Mouse (Mus musculus): ENCODE results near the gene Foxk1.
A peak's percentile ranks its signal among the peaks of the same experiment; 100 is the strongest.

Foxk1 gene

DNA sequence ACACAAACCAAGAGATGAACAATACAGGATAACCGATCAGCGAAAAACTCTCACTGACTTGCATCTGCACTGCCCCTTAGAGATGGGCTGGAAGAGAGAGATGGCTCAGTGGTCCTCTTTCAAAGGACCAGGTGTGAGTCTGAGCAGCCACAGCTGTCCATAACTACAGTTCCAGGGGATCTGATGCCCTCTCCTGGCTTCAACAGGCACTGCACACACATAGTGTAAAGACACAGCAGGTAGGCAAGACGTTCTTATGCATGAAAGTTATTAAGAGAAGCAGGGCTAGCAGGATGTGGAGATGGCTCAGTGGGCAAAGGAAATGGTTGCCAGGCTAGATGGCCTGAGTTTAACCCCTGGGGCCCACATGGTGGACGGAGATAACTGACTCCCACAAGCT, 13.6 kb upstream of the Foxk1 start:
- no peak for DNase-seq (ENCODE audit: low spot score)

- no peak for DNase-seq (ENCODE audit: low spot score)
Measured at GRCm38 (mm10) chr5:142391691-142392090, 9.6 kb upstream of the Foxk1 start.

- no peak for DNase-seq (ENCODE audit: low spot score)
Measured at GRCm38 (mm10) chr5:142394602-142395252, 6.6 kb upstream of the Foxk1 start.

DNA sequence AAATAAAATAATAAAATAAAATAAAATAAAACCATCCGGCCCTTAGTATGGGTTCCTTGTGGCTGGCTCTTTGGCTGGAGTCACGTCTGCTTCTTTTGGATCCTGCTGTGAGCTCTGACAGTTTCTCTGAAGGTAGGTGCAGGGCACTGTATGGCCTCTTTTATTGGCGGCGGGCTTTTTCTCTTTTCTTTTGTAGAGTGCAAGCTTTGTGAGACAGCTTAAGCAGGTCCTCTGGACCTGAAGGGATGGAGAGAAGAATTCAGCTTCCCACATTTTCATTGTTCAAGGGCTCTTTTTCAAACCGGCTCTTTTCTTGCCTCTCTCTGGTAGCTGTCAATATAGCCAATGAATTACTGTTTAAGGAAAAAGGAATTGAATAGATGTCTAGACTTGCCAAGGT, 5.4 kb upstream of the Foxk1 start:
- DNase-seq (ENCODE audit: low spot score), result no peak

- DNase-seq (ENCODE audit: low spot score), result no peak
Measured at GRCm38 (mm10) chr5:142400181-142400883, 965 bp upstream of the Foxk1 start.

GRCm38 (mm10) chr5:142401641-142402625, 636 bp downstream of the Foxk1 start:
- peak; percentile 64 for DNase-seq (ENCODE audit: low spot score)

DNA sequence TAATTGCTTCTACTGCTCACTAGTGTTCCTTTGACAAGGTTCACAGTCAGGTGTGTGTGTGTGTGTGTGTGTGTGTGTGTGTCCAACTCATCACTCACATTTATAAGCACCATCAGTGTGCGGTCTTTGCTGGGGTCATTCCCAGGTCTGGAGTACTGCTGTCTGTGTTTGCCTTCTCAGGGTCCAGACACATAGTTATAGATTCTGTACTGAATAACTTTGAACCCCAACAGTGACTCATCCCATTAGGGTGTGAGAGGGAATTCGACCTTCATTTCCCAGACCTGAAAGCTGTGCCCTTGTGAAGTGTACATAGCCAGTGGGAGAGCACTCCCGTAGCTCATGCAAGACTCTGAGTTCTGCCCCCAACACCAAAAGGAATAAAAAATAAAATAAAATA, 2.4 kb downstream of the Foxk1 start:
- DNase-seq (ENCODE audit: low spot score), result no peak

DNA sequence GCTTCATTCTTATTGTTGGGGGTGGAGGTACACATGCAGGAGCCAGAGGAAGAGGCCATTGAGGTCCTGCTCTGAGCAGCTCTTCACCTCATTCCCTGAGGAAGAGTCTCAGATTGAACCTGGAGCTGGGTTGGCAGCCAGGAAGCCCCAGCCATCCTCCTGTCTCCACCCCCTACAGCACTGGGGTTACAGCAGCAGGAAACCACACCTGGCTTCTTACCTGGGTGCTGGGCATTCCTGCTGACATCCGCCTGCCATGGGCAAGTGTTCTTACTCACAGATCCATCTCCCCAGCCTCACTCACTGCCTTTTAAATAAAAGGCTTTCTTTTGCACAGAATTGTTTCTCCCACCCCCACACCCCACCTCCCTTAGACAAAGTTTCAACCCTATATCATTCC, 3.0 kb downstream of the Foxk1 start:
- no peak for DNase-seq (ENCODE audit: low spot score)

- DNase-seq (ENCODE audit: low spot score), result no peak
Measured at GRCm38 (mm10) chr5:142405426-142405825, 4.1 kb downstream of the Foxk1 start.

- DNase-seq (ENCODE audit: low spot score), result no peak
Measured at GRCm38 (mm10) chr5:142406401-142406800, 5.1 kb downstream of the Foxk1 start.

DNA sequence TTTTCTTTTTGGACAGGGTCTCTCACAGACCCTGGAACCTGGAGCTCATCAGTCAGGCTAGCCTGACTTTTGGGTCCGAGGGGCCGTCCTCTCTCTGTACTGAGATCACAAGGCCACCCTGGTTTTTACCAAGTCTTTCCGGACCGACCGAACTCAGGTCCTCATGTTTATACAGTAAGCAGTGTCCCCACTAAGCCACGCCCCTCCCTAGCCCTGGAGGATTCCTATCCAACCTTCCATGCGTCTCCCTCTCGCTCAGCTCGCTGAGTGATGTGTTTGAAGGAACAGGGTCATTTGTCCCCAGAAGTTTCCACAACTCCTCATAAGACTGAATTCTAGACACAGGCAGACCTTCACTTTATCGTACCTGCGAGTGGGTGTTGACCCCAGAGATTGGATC, 5.6 kb downstream of the Foxk1 start:
- no peak for DNase-seq (ENCODE audit: low spot score)

DNA sequence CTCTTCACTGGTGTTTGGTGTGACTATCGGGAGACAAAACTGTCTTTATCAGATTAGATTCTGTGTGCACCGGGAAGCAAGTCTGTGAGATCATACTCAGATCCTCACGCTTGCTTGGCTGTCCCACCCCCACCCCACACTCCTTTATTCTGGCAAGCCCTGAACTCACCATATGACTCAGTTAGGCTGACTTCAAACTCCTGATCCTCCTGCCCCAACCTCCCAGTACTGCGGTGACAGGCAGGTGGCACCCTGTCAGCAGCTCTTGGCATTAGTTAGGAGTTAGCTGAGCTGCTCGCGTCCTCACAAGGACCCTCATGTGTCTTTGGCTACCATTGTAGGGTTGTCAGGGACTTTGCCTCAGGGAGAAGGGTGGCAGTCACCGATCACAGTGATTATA, 6.1 kb downstream of the Foxk1 start:
- DNase-seq (ENCODE audit: low spot score), result no peak

DNA sequence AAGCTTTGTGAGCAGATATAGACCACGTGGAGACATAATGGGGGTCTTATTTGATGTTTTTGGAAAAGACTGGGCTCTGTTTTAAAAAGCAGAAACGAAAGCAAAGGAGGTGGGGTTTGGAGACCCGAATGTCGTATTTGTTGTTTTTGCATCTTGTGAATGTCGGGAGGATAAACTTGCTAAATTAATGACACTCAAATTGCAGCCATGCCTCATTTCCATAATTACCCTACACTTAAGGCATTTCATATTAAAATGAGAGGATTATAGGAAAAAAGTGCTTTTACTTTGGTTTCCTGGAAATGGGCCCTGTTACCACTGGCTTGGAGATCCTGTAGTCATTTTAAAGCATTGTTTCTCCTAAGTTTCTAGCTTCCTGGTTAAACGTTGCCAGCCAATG, 7.9 kb downstream of the Foxk1 start:
- DNase-seq (ENCODE audit: low spot score), result no peak

- no peak for DNase-seq (ENCODE audit: low spot score)
Measured at GRCm38 (mm10) chr5:142410348-142410747, 9.1 kb downstream of the Foxk1 start.

DNA sequence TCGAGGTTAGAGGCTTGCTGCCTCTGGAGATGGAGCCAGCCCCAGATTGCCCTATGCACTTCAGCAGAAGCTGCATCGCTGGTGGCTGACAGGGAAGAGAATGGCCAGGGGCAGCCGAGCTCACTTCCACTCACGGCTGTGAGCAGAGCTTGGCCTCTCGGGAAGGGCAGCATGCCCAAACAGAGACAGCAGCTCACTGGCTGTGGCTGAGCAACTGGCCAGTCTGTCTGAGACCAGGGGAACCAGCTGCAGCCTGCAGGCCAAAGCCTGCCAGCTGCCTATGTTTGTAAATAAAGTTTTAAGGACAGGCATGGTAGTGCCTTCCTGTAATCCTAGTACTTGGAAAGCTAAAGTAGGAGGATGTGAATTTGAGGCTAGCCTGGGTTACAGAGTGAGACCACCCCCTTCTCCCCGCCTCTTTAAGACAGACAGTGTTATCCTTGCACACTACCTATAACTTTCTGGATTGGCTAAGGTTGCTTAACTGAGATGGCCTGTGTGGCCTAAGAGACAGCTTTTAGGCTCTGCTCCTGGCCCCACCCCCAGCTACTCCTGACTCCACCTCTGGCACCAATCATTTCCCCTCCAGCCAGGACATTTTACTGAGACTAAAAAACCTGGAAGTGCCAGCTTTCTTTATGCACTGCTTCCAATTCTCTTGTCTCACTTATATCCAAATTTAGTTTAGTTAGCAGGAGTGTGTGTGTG, 11.5 kb downstream of the Foxk1 start:
- no peak for DNase-seq (ENCODE audit: low spot score)

- no peak for DNase-seq (ENCODE audit: low spot score)
Measured at GRCm38 (mm10) chr5:142413723-142414445, 12.6 kb downstream of the Foxk1 start.

- DNase-seq (ENCODE audit: low spot score), result no peak
Measured at GRCm38 (mm10) chr5:142415401-142415800, 14.1 kb downstream of the Foxk1 start.

- no peak for DNase-seq (ENCODE audit: low spot score)
Measured at GRCm38 (mm10) chr5:142416070-142416775, 14.9 kb downstream of the Foxk1 start.

- DNase-seq (ENCODE audit: low spot score), result no peak
Measured at GRCm38 (mm10) chr5:142417104-142417503, 15.8 kb downstream of the Foxk1 start.

DNA sequence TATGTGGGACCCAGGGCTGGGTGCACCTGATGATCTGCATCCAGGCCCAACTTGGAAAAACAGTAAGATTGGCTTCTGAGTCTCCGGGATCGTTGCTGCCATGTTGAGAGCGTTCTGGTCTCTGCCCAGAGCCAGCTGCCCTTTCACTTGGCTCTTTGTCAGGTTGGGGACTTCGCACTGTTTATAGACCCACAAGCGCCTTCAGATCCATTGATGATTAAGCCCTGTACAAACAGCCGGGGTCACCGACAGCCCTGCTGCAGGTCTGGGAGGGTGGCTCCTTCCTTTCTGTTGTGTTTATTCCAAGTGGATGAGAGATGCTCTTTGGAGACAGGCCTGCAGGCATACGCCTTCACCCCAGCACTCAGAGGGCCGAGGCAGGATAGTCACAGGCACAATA, 16.6 kb downstream of the Foxk1 start:
- no peak for DNase-seq (ENCODE audit: low spot score)

DNA sequence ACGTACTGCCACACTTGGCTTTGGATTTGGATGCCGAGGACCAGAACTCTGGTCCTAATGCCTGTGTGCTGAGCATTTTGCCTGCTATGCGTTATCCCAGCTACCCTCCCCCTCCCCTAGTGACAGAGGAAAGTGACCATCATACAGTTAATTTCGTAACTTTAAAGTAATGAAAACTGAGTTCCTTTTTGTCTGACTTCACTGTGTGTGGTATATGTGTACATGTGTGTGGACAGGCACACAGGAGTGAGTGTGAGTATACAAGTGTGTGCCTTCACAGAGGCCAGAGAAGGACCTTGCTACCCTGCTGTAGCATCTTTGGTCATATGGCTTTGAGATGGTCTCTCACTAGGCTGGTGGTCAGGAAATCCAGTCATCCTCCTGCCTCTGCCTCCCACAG, 17.1 kb downstream of the Foxk1 start:
- no peak for DNase-seq (ENCODE audit: low spot score)

All from testis, postnatal 10 days (tissue).